Comparison of ENCODE assay signal across 8 mouse cellular contexts in the genomic region with DNA sequence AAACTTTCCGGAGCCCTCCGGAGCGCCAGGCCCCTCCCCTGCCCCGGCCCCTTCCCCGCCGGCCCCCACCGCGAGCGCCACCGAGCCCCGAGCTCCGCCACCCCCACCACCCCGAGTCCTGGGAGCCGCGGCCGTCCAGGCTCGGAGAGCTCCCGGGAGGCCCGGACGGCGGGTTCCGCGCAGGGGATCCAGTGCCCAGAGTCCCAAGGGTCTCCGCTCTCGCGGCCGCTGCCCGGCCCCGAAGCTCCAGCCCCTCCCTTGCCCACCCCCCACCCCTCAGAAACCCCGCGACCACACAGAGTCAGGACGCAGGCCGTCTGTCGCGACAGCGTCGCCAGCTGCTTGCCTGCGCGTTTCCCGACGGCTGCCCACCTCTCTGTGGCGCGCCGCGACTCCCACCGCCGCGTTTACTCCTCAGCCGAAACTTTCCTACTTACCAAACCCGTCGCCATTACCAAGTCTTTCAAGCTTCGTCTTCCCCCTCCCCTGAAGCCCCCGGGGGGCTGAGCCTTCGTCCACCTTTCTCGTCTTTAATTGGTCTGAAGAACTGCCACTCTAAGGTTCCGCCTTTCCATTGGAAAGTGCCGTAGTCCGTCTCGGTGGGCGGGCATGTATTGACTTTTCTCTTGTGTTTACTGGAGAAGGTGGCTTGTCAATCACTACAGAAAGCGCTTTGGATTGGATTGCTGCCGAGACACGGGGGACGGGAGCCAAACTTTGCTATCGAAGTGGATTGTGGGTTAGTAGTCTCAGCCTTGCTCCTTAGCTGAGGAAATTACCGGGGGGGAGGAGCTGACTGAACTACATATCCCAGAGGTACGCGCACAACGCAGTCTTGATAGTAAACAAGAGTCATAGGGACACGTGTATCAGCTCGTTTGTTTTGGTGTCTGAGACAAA. TPM values are rescaled to one million over a fixed set of nuclear protein-coding genes. Genes with fewer than 3 reads are reported as not detected.
A peak's percentile ranks its signal among the peaks of the same experiment; 100 is the strongest.
DNase-seq lines count a peak whose midpoint lies in the region; ATAC-seq and TF ChIP-seq lines count a peak whose summit lies in the region.

A gene (minus strand): TSS at position 777 of the 900 bp plus-strand sequence.

- no peak for TF ChIP-seq RAD21 in CH12.LX (IDR thresholded peaks at IDR 0.05; ENCODE audit: low read depth, low read length)

- DNase-seq in CH12.LX (ENCODE audit: extremely low read depth): peak; percentile 99
- DNase-seq in c-Kit-positive CD71-positive TER-119-negative erythroid progenitor cells, embryonic 14.5 days (ENCODE audit: low read depth): peak; percentile 100
- peak; percentile 96 for DNase-seq in forebrain, embryonic 11.5 days (ENCODE audit: low spot score)
- DNase-seq in kidney, postnatal 36 days: peak; percentile 98 to 100
- peak; percentile 100 for DNase-seq in telencephalon, adult 2 months (ENCODE audit: low read depth, low spot score)

- peak within 1 kb of the TSS; percentile 68 to 88 (median 83) for H3K4me3 ChIP-seq in CH12.LX (replicated peaks in 1 of 3; ENCODE audit: low read depth in 2 of 3, low read length in 2 of 3, poor library complexity in 1 of 3)
- peak within 1 kb of the TSS; percentile 84 for H3K4me3 ChIP-seq in forebrain, embryonic 11.5 days (ENCODE audit: low read depth, low read length)
- H3K4me3 ChIP-seq in heart, embryonic 16.5 days (ENCODE audit: low read length): peak within 1 kb of the TSS; percentile 92
- H3K4me3 ChIP-seq in liver, embryonic 15.5 days (replicated peaks): peak within 1 kb of the TSS; percentile 97
- peak within 1 kb of the TSS; percentile 92 for H3K4me3 ChIP-seq in neural tube, embryonic 12.5 days

- peaks cover 2 to 33% of the 10 kb centered on the region in 2 experiments for H3K4me1 ChIP-seq in CH12.LX (ENCODE audit: control insufficient read depth in 1 of 2, insufficient read depth in 2 of 2)
- no peaks in the 10 kb centered on the region for H3K4me1 ChIP-seq in forebrain, embryonic 11.5 days (replicated peaks; ENCODE audit: control insufficient read depth, insufficient read depth, low read length)
- H3K4me1 ChIP-seq in heart, embryonic 16.5 days (ENCODE audit: control insufficient read depth, insufficient read depth, low read length): peaks cover 16% of the 10 kb centered on the region
- peaks cover 37% of the 10 kb centered on the region for H3K4me1 ChIP-seq in liver, embryonic 15.5 days (replicated peaks)
- H3K4me1 ChIP-seq in neural tube, embryonic 12.5 days: no peaks in the 10 kb centered on the region

- no peak for TF ChIP-seq POLR2A in CH12.LX (IDR thresholded peaks at IDR 0.05; ENCODE audit: low read depth, low read length)

- TF ChIP-seq EP300 in CH12.LX (IDR thresholded peaks at IDR 0.05; ENCODE audit: low read length): no peak

- no peak for TF ChIP-seq CTCF in CH12.LX (conservative IDR thresholded peaks at IDR 0.05 in 1 of 2, IDR thresholded peaks at IDR 0.05 in 1 of 2; ENCODE audit: low read depth in 2 of 2, low read length in 2 of 2)

- no peaks in the 10 kb centered on the region for H3K27me3 ChIP-seq in CH12.LX (replicated peaks)
- H3K27me3 ChIP-seq in forebrain, embryonic 11.5 days (ENCODE audit: control insufficient read depth, insufficient read depth, low read length): no peaks in the 10 kb centered on the region
- H3K27me3 ChIP-seq in heart, embryonic 16.5 days (ENCODE audit: control insufficient read depth, insufficient read depth, low read length): no peaks in the 10 kb centered on the region
- no peaks in the 10 kb centered on the region for H3K27me3 ChIP-seq in liver, embryonic 15.5 days
- no peaks in the 10 kb centered on the region for H3K27me3 ChIP-seq in neural tube, embryonic 12.5 days (replicated peaks)

- peak within 1 kb of the TSS; percentile 93 for H3K27ac ChIP-seq in CH12.LX (ENCODE audit: insufficient read depth, low read depth)
- H3K27ac ChIP-seq in forebrain, embryonic 11.5 days (ENCODE audit: low read depth, low read length): peak within 1 kb of the TSS; percentile 97
- peak within 1 kb of the TSS; percentile 98 for H3K27ac ChIP-seq in heart, embryonic 16.5 days (ENCODE audit: low read length)
- H3K27ac ChIP-seq in liver, embryonic 15.5 days (replicated peaks): peak within 1 kb of the TSS; percentile 92
- peak within 1 kb of the TSS; percentile 93 for H3K27ac ChIP-seq in neural tube, embryonic 12.5 days

- dilution Hi-C loops in CH12.LX (cut with MboI; ENCODE audit: extremely low pct_ligation_motif_present, extremely low pct_unique_long_range_greater_than_20kb, low sequenced_read_pairs): no loop called here

- in situ Hi-C loops in CH12.LX (cut with MboI; ENCODE audit: low pct_ligation_motif_present, low pct_unique_long_range_greater_than_20kb, low sequenced_read_pairs): loop anchor here (25.0 kb wide), 1 partner anchor 438 kb away; no protein-coding TSS in a partner anchor

- under 1% methylated on average over 58 of the region's 71 CpGs for WGBS in forebrain, embryonic 11.5 days
- WGBS in heart, embryonic 16.5 days: under 1% methylated on average over 55 of the region's 71 CpGs
- WGBS in liver, embryonic 15.5 days (ENCODE audit: insufficient replicate concordance): 1% methylated on average over 65 of the region's 71 CpGs
- WGBS in neural tube, embryonic 12.5 days: under 1% methylated on average over 70 of the region's 71 CpGs

- peaks cover 0 to 8% of the 10 kb centered on the region in 2 experiments for H3K36me3 ChIP-seq in CH12.LX (replicated peaks in 1 of 2; ENCODE audit: control insufficient read depth in 1 of 2, insufficient read depth in 1 of 2, low read length in 1 of 2)
- no peaks in the 10 kb centered on the region for H3K36me3 ChIP-seq in forebrain, embryonic 11.5 days (ENCODE audit: control insufficient read depth, insufficient read depth, low read length)
- H3K36me3 ChIP-seq in heart, embryonic 16.5 days (ENCODE audit: control insufficient read depth, insufficient read depth): no peaks in the 10 kb centered on the region
- H3K36me3 ChIP-seq in liver, embryonic 15.5 days (replicated peaks): no peaks in the 10 kb centered on the region
- no peaks in the 10 kb centered on the region for H3K36me3 ChIP-seq in neural tube, embryonic 12.5 days

- peak; percentile 94 for ATAC-seq in forebrain, embryonic 11.5 days (replicated peaks; ENCODE audit: low FRiP score)
- ATAC-seq in heart, embryonic 16.5 days (replicated peaks; ENCODE audit: extremely low read depth, insufficient read depth, low FRiP score): peak; percentile 94
- peak; percentile 92 for ATAC-seq in liver, embryonic 15.5 days (ENCODE audit: insufficient read depth)
- peak; percentile 96 for ATAC-seq in neural tube, embryonic 12.5 days (ENCODE audit: low FRiP score, low read depth)

- H3K4me2 ChIP-seq in CH12.LX (ENCODE audit: insufficient read depth, low read depth, poor library complexity, severe bottlenecking): peak within 1 kb of the TSS; percentile 96
- peak within 1 kb of the TSS; percentile 67 for H3K4me2 ChIP-seq in forebrain, embryonic 11.5 days (ENCODE audit: low read depth, low read length, severe bottlenecking)
- H3K4me2 ChIP-seq in heart, embryonic 16.5 days (ENCODE audit: low read depth, low read length): peak within 1 kb of the TSS; percentile 73
- H3K4me2 ChIP-seq in liver, embryonic 15.5 days: peak within 1 kb of the TSS; percentile 80
- peak within 1 kb of the TSS; percentile 66 for H3K4me2 ChIP-seq in neural tube, embryonic 12.5 days (replicated peaks)

- peak within 1 kb of the TSS; percentile 99 for H3K9ac ChIP-seq in CH12.LX (ENCODE audit: insufficient read depth, low read depth)
- H3K9ac ChIP-seq in forebrain, embryonic 11.5 days (ENCODE audit: low read length): peak within 1 kb of the TSS; percentile 94
- peak within 1 kb of the TSS; percentile 90 for H3K9ac ChIP-seq in heart, embryonic 16.5 days (ENCODE audit: low read length)
- peak within 1 kb of the TSS; percentile 98 for H3K9ac ChIP-seq in liver, embryonic 15.5 days
- H3K9ac ChIP-seq in neural tube, embryonic 12.5 days: peak within 1 kb of the TSS; percentile 93

- peaks cover 37% of the 10 kb centered on the region for H3K79me2 ChIP-seq in CH12.LX (replicated peaks; ENCODE audit: control insufficient read depth, extremely low read depth, insufficient read depth, poor library complexity, severe bottlenecking)

- H3K9me3 ChIP-seq in CH12.LX (replicated peaks; ENCODE audit: low read length): no peaks in the 10 kb centered on the region
- H3K9me3 ChIP-seq in forebrain, embryonic 11.5 days (ENCODE audit: control insufficient read depth, low read length): no peaks in the 10 kb centered on the region
- H3K9me3 ChIP-seq in heart, embryonic 16.5 days (replicated peaks; ENCODE audit: control insufficient read depth, low read length): no peaks in the 10 kb centered on the region
- no peaks in the 10 kb centered on the region for H3K9me3 ChIP-seq in liver, embryonic 15.5 days (replicated peaks)
- H3K9me3 ChIP-seq in neural tube, embryonic 12.5 days: no peaks in the 10 kb centered on the region

TF ChIP-seq in CH12.LX, 34 proteins besides CTCF, POLR2A, EP300 and RAD21 (continues in another document):
- TF ChIP-seq NELFE (IDR thresholded peaks at IDR 0.05; ENCODE audit: low read depth, low read length) (no peak), ZKSCAN1 (IDR thresholded peaks at IDR 0.05; ENCODE audit: borderline replicate concordance, low read depth, low read length) (no peak), USF2 (conservative IDR thresholded peaks at IDR 0.05; ENCODE audit: low read depth, low read length) (no peak), ZNF384 (IDR thresholded peaks at IDR 0.05; ENCODE audit: low read depth, low read length) (no peak), KAT2A (IDR thresholded peaks at IDR 0.05; ENCODE audit: insufficient replicate concordance, low read length) (peak; percentile 97), POLR2AphosphoS2 (IDR thresholded peaks at IDR 0.05; ENCODE audit: low read depth, low read length) (peak; percentile 91; the same call in 1 of the 2 replicates), MYC (IDR thresholded peaks at IDR 0.05; ENCODE audit: low read depth, low read length) (peak; percentile 94), JUN (IDR thresholded peaks at IDR 0.05; ENCODE audit: insufficient read depth, low read depth, low read length) (no peak), MAFK (IDR thresholded peaks at IDR 0.05; ENCODE audit: insufficient replicate concordance, low read length) (no peak), TCF12 (IDR thresholded peaks at IDR 0.05; ENCODE audit: low read depth, low read length) (0 out of 2 replicates have a peak, but pooled peaks have one; percentile 22), MXI1 (IDR thresholded peaks at IDR 0.05; ENCODE audit: low read depth, low read length) (peak; percentile 99), MAX (IDR thresholded peaks at IDR 0.05; ENCODE audit: low read length) (peak; percentile 100)

RNA-seq across cellular contexts. Expression of the gene that starts here (rescaled TPM):
- total RNA-seq in CH12.LX (2012; rRNA removed) (11.2 and 17.0 TPM in 2 replicates), CH12.LX (2014; rRNA removed) (24.4 and 32.7 TPM in 2 replicates)
- 13.9 and 16.0 TPM in 2 replicates for polyA plus RNA-seq in CH12.LX (2012; ENCODE audit: insufficient read length, low read depth)
- 80.8 and 87.1 TPM in 2 replicates for polyA plus RNA-seq in forebrain, embryonic 11.5 days (2014; fragmentation: Nextera tagmentation; extraction: Ambion mirVana)
- polyA plus RNA-seq in heart, embryonic 16.5 days (2015; fragmentation: Nextera tagmentation; extraction: Ambion mirVana): 105 and 107 TPM in 2 replicates
- 44.7 and 46.7 TPM in 2 replicates for polyA plus RNA-seq in liver, embryonic 15.5 days (2015; fragmentation: Nextera tagmentation; extraction: Ambion mirVana)
- 92.9 and 95.8 TPM in 2 replicates for polyA plus RNA-seq in neural tube, embryonic 12.5 days (2016; fragmentation: Nextera tagmentation; extraction: Ambion mirVana)

Comparison
In these comparisons a context has a peak if more than half of its experiments do, and no peak if none do; other contexts are left out.
1. Peak in every context shown above with its lines: DNase-seq, ATAC-seq, H3K4me3 ChIP-seq and H3K27ac ChIP-seq.